Mouse (Mus musculus): ENCODE data around the gene Bzw1.

GRCm38 (mm10) chr1:58348712-58349111 lies 44.0 kb upstream of the Bzw1 start:
- TF ChIP-seq CTCF (IDR thresholded peaks at IDR 0.05; ENCODE audit: borderline replicate concordance, extremely low read depth, insufficient read depth, insufficient read length) = no peak
- TF ChIP-seq POLR2A (IDR thresholded peaks at IDR 0.05; ENCODE audit: borderline replicate concordance, extremely low read depth, insufficient read depth, insufficient read length, poor library complexity, severe bottlenecking) = no peak
